Mouse (Mus musculus): ENCODE data around the gene Ddah2.

Ddah2 gene

DNA sequence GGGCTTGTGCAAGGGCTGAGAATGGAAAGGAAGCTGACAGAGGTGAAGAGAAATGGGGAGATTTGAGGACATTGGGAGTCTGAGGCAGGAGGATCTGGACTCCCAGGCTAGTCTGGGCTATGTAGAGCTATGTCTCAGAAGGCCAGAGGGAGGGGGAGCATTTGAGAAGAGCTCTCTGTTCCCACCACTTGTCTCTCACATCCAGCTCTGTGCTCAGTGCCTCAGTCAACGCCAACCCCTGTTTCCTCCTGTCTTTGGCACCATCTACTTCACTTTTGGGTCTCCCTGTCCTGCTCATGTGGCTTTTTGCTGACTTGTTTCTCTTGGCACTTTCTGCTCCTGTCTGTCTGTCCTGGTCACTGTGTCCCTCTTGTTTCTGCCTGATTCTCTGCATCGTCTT lies 18.4 kb downstream of the Ddah2 start:
- whole genome bisulfite sequencing: 14% methylated on average over 2 of the region's 2 CpGs

DNA sequence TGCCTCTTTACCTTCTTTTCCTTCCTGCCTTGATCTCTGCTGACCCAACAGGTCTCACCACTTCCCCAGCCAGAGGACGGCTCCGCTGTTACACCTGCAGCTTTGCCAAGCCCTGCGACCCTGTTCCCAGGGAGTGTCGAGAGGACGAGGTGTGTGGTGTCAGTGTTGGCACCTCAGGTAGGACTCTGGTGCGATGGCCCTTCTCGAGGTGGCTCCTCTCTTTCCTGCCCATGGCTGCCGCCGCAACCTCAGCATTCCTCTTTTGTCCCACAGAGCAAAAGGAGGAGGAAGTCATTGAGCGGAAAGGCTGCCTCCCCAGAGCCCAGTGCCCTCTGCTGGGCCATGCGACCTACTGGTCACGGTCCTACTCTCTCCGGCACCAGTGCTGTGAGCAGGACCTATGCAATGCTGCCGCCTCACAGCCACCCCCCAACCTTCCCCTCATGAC lies 19.0 kb downstream of the Ddah2 start, which contains the start of gene Ly6g6d:
Gene Ly6g6d (minus strand): TSS at position 280 of the 448 bp plus-strand sequence.
- WGBS: 26% methylated on average over 14 of the region's 14 CpGs

DNA sequence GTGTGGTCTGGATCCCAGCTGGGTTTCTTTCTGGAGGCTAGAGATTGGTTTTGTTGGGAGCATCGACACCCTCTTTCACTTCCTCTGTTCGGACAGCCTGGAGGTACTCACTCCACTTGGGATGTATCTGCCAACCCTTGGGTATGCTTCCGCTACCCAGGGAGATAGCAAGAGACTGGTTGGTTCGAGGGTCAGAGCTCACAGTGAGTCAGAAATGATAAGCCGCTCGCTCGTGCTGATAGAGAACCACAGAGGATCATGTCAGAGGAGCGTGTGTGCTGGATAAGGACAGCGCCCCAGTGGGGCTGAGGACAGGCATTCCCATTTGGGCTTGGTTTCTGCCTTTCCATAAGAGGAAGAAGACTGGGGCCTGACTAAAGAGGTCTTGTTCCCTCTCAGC lies 20.9 kb downstream of the Ddah2 start:
- 71% methylated on average over 9 of the region's 9 CpGs for WGBS

DNA sequence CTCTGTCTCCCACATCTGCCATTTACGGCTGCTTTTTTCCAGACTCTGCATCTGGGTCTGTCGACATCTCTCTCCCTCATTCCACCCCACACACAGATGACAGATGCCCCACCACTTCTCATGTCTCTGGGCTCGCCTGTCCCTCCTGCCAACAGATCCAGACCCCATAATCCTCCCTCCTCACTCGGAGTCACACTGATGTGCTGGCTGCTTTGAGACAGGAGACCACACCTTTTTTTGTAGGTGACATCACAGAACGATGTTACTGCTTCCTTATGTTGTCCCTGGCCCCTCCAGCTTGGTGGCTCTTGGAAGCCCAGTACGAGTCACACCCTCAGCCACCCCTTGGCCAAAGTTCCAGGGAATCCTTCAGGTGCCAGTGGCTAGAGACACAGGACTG lies 21.4 kb downstream of the Ddah2 start:
- WGBS: 50% methylated on average over 6 of the region's 6 CpGs

DNA sequence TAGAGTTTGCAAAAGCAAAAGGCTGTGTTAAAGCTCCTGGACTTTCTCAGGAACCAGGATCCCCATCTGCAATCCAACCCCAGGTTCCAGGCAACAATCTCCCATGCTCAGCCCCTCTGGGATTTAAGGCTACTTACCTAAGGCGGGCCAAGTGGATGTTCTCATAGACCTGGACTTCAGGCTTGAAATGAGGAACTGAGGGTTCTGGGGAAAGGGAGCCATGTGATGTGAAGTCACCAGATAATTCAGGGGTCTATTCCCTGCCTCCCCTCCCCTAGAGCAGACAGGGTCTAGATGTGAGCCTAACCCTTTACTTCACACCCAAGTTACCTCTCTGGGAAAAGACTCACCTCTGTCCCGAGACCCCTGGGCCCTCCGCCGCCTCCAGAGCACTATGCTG lies 21.9 kb downstream of the Ddah2 start:
- 90% methylated on average over 4 of the region's 4 CpGs for whole genome bisulfite sequencing

DNA sequence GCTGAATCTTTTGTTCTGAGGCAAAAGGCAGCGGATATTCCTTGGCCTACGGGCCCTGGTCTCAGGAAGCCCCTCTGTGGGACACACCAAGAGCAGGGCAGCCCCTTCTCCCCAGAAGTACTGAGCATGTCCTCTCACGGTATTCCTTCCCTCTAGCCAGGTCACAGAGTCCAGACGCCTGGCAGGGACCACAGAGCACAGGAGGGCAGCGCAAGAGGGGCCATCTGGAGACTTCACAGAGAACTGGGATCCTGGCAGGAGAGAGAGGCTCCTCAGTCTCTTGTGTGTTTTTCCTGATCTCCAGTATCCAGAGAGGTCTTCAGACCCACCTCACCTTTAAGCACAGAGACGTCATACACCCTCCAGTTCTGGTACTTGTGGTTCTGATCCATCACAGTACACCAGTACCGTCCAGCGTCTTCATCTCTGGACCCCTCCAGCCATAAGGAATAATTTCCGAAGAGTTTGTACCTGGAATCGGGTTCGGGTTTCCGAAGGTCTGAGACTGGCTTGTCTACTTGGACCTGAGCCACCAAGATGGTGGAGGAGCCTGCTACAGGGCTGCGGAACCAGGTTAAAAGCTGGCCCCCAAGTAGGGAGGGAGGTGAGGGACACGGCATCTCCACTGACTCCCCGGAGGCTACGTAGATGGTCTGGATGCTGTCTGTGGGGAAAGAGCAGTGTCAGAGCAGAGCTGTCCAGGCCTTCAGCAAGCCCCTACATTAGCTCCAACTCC lies 24.2 kb downstream of the Ddah2 start:
- WGBS: 93% methylated on average over 16 of the region's 16 CpGs

DNA sequence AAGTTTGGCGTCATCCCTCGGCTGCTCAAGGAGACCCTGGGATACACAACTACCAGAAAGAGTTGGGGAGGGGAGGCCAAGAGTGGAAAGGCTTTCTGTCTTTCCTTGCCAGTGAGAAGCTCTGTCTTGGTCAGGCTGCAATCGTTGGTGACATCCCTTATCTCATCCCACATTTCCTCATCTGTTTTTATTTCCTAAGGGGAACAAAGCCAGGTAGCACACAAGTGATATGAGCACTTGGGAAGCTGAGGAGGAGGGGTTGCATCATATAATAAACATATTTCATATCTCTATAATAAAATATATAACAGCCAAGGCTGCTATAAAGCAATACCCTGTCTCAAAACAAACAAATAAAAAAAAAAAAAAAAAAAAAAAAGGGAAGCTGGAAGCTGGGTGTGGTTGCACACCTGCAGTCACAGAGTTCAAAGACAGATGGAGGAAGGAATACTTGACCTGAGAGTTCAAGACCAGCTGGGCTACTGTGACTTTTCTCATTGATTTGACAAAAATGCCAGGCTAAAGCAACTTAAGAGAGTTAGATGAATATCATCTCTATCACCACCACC lies 25.2 kb downstream of the Ddah2 start:
- WGBS: 78% methylated on average over 3 of the region's 3 CpGs

DNA sequence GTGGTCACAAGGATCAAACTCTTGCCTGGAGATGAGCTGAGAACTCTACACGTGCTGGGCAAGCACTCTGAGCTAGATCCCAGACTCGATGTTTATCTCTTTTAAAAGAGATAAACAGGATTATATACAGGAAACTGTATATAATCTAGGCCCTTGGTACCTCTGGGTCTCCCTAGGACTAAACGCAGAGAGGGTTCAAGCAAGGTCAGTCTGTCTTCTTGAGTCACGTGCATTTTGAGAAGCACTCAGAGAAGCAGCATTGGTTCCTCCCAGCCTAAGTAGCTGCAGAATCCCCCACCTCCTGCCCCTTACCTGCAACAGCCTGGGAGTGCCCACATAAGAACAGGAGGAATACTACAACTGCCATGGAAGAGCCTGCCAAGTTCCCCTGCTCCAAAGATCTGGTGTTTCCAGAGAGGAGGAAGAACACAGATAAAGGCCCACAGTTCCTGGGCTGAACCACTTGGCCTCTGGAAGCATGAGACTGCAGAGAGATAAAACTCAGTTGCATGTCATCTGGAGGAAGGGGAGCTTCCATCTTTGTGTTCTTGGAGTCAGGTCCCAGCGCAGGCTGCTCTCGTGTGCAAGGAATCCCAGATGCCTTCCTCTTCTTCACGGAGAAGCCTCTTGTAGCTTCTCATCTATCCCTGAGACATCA lies 26.5 kb downstream of the Ddah2 start, which contains the start of gene Ly6g6f:
Gene Ly6g6f (minus strand): TSS at position 403 of the 658 bp plus-strand sequence.
- 81% methylated on average over 7 of the region's 7 CpGs for WGBS

DNA sequence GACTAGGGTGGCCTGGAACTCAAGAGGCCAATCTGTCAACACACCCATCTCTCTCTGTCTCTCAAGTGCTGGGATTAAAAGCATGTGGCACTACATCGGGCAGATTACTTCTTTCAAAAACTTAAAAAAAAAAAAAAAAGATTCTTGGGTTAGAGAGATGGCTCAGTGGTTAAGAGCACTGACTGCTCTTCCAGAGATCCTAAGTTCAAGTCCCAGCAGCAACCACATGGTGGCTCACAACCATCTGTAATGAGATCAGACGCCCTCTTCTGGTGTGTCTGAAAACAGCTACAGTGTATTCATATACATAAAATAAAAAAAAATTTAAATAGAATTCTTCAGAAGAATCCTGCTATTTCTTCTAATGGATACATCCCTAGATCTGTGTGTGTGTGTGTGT lies 29.3 kb downstream of the Ddah2 start:
- 36% methylated on average over 2 of the region's 2 CpGs for WGBS

DNA sequence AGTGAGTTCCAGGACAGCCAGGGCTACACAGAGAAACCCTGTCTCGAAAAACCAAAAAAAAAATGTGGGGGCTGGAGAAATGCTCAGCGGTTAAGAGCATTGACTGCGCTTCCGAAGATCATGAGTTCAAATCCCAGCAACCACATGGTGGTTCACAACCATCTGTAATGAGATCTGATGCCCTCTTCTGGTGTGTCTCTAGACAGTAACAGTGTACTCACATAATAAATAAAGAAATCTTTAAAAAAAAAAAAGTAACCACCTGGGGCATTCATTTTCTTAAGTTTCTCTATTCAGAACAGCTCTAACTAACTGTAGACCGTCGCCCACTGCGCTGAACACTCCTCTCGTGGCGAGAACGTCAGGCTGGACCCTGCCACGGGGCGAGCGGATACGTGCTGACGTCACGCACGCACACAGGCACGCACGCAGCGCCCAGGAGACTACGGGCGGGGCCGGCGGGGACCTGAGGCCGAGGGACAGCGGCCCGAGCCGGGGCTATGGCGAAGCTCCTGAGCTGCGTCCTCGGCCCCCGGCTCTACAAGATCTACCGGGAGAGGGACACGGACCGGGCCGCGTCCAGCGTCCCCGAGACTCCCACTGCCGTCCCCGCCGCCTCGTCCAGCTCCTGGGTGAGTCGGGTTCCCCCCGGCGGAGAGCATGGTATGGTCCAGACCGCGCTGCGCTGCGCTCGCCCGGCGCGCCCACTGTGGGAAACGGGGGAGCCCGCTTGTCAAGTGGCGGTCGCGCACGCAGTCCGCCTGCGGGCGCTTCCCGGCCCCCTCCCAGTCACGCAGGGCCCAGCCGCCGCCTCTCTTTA lies 30.2 kb downstream of the Ddah2 start, which contains the start of gene Abhd16a:
Gene Abhd16a (plus strand): TSS at position 439 of the 820 bp plus-strand sequence.
- 3% methylated on average over 67 of the region's 67 CpGs for WGBS

DNA sequence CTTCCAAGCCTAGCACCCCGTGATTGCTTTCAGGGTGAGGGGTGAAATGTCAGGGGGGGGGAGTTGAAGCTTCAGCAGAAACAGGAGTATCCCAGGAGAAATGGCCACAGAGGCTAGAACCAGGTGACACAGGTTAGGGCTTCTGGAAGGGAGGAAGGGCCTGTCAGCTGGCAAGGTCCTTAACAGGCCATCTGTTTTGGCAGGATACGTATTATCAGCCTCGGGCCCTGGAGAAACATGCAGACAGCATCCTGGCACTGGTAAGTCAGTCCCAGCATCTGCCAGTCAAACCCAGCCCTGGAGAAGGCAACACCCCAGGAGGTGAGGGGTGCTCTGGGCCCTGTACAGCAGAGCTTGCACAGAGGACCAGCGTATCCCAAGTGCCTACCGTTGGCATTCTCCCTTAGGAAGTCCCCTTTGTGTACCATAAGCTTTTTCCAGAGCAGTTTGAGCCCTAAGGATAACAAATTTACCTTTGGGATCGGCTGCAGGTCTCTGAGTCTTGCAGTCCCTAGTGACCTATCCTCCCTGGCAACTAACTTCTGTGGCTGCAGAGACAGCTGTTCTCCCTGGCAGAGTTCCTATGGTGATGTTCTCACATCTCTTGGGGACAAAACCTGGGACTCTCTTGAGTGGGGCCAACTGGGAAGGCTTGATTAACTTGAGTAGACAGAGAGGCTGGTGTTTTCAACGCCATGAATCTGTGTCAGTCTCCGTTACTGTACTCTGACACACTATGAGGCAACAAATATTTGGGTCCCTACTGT lies 31.5 kb downstream of the Ddah2 start:
- WGBS: 30% methylated on average over 8 of the region's 8 CpGs

DNA sequence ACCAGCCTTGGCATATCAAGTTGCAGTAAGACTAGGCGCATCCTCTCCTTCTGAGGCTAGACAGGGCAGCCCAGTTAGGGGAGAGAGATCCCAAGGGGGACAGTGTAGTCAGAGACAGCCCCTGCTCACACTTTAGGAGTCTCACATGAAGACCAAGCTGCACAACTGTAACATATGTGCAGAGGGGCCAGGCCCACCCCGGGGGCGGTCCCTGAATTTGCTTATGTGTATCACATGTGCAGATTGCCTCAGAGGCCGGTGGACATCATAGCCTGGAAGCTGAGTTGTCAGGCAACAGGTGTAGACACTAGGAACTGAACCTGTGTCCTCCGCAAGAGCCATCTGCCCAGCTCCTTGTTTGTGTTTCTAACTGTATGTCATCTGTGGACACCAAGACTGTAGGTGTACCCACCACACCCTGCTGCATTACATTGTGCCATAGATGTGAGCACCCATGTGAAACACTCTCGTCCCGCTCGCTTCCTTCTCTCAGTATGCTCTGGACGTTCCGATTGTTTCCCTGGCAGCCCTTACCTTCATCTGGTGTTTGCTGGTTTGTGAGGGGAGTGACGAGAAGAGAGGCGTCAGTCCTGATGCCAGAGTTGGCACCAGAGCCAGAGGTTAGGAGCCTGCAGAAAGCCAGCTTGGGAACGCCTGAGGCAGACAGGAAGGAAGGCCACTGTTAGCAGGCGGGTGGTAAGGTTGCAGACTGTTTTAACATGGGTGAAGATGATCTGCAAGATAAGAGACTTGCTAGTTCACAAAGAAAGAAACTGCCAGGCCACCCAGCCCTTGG lies 33.8 kb downstream of the Ddah2 start:
- WGBS: 74% methylated on average over 14 of the region's 14 CpGs

DNA sequence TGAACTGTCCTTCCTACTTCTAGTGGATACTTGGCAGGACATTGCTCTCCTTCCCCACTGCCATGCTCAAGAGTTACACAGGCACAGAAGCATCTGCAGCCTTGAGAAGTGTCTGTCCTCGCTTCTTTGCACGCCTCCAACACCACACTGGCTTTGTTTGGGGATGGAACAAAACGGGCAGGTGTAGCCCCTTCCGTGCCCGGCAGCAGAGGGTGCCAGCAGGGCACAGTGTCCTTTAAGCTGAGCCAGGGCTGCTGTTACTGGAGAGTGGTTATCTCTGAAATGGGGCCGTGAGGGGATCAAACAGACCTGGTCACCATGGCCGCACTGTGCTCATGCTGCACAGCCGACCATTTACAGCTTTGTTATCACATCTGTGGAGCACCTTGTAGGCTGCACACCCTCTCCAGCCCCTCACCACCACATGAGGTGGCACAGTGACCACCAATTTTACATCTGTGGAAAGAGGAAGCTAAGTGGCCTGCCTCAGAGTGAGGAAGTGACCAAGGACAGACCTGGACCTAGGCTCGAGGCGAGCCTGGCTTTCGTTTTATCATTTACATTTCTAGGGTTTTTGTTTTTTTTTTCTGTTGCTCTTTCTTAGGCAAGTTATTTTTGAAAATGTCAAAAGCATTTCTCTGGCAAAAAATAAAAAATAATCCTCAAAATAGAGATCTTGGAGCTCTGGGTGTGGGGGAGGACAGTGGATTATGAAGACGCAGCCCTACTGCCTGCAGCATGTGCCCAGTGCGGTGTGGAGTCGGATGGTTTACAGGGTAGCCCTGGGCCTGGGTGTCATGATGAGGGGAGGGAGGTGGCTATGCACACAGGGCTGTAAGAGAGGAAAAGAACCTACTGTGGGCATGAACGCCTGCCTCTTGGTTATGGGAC lies 35.9 kb downstream of the Ddah2 start:
- 55% methylated on average over 15 of the region's 15 CpGs for WGBS

DNA sequence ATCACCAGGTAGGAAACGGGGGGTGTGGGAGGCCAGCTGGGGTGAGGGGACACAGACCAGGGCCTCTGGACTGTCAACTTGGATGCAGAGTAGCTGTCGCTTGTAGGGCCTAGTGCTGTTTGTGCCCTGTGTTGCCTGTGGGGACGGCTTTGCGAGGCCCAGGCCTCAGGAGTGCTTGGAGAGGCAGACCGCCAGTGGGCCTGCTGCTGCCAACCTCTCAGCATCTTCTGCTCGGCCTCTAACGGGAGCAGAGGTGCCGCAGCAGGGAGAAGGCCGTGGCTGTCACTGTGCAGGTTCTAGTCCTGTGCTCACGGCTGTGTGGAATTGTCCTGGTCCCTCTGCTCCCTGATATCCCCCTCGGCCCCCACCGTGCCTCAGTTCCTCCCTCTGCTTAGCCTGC lies 37.8 kb downstream of the Ddah2 start:
- 89% methylated on average over 12 of the region's 12 CpGs for WGBS

DNA sequence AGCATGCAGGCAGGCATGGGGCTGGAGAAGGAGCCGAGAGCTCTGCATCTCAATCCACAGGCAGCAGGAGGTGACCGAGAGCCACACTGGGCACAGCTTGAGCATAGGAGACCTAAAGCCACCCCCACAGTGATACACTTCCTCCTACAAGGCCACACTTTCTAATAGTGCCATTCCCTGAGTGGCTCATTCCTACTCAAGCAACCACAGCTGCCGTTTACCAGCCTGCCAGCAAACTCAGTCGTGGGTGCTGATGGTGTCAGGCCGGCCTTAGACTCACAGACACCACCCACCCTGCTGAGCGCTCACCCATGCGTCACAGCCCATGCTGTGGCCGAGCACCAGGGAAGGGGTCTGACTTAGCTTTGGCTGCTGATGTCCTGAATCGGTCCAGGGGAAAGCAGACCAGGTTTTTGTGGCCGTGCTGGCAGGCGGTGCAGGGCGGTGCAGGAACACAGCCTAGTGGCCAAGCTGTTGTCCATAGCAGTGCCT lies 38.4 kb downstream of the Ddah2 start:
- 53% methylated on average over 12 of the region's 12 CpGs for WGBS

DNA sequence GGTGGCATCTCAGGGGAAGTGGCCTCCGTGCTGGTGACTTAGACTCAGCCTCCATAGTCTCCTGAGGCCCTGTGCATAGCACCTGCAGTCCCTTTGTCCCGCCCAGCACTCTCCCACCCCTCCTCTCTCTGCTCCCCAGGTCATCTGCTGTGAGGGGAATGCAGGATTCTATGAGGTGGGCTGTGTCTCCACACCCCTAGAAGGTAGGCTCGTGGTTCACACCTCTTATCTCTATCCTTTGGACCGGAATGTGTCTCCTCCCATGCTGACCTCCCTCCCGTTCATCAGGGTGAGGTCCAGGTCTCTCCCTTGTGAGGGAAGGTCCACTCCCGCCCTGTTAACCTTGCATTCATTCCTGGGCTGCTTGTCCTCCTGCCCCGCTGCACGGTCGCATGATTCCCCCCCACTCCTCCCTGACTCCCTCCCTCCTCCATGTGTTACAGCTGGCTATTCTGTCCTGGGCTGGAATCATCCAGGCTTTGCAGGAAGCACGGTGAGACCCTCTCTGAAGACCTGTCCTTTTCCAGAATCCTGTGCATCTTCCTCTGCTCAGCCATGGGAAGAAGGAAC lies 41.4 kb downstream of the Ddah2 start:
- 70% methylated on average over 10 of the region's 10 CpGs for WGBS

DNA sequence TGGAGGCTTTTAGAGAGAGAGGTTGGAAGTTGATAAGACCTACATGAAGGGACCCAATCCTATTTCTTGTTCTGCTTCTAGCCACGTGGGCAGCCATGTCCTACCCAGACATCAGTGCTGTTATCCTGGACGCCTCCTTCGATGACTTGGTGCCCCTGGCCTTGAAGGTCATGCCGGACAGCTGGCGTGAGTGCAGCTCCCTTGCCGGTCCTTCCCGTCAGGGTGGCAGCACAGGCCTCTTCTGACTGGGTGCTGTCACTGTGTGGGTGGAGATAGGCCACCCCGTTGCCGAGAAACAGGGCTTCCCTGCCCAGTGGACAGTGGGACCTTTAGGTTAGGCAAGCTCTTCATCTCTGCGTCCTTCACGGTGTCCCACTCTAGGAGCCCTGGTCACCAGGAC lies 42.3 kb downstream of the Ddah2 start:
- WGBS: 86% methylated on average over 11 of the region's 11 CpGs

DNA sequence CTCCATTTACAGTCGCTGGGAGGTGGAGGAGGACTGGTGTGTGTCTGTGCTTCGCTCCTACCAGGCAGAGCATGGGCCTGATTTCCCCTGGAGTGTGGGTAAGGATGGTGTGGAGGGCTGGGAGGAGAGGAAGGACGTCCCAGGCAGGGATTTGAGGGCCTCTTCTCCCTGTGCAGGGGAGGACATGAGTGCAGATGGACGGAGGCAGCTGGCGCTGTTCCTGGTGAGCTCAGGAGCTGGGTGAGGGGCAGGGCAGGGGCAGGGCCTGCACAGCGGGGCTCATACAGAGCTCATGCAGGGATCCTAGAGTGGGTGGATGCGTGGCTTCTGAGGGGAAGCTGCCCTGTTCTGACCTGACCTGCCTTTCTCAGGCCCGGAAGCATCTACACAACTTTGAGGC lies 43.5 kb downstream of the Ddah2 start:
- 63% methylated on average over 8 of the region's 8 CpGs for WGBS

DNA sequence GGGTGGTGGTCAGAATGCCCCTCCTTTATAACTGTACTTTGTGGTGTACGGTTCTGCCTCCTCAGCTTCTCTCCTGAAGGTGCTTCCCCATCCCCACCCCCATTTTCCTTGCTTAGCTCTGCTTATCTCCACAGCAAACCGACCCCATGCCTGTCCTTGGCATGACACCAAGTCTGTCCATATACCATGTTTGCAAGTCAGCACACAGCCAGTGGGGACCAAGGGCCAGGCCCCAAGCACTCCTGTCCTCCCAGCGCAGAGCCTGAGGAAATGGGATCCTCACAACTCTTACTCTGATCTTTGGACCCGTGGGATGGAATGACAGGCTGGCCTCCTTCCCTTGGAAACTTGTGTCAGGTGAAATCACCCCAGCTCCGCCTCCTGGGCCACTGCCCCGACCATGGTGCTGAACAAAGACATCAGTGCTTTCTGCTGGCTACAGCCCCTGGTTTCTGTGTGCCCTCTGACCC lies 44.4 kb downstream of the Ddah2 start:
- 70% methylated on average over 6 of the region's 6 CpGs for WGBS

Data from cerebral cortex, adult 2 months (tissue).